Mouse (Mus musculus) spleen, embryonic (tissue): ENCODE data around the gene Ccdc105.

ENCODE experiments used
- CTCF ChIA-PET: fragments of 350-600 bp; sonication (Branson Sonifier 250); formaldehyde crosslinking; loops from one replicate; lab custom pipeline; 2022; lab: Charles Lee

Ccdc105 gene

DNA sequence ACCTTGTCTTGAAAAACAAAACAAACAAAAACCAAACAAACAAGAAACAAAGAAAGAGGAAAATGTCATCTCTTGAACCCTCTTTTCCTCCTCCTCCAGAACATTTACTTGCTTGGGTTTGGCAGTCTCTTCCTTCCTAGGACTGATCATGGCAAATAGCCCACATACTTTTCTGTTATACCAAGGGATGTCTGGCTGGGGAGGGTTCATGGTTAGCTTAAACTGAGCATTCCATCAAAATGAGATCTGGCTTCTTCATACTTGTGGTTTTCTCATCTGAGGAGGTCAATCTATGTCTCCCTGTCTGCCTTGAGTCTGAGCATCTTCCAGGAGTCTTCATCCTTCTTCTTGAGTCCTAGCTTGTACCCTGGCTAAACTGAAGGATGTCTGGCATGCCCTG lies 36.6 kb downstream of the Ccdc105 start:
- CTCF ChIA-PET, result no interaction called here

GRCm38 (mm10) chr10:78715156-78715555 lies 37.7 kb downstream of the Ccdc105 start:
- CTCF ChIA-PET, result no interaction called here

DNA sequence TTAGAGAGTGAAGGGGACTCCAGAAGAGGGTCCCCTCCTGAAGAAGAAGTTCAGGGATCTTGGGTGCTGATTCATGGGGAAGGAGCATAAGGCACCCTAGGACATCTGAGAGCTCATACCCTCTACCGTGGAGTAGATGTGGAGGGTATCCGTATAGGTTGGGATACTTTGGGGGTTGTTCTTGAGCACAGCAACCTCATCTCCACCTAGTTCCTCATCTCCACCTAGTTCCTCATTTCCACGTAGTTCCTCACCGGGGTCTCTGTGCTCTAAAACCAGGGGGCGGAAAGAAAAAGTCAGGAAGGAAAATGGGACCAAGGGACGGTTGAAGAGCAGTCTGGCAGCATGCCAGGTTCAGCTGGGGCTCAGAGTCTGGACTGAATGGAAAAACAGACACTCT lies 38.7 kb downstream of the Ccdc105 start:
- CTCF ChIA-PET, result no interaction called here

GRCm38 (mm10) chr10:78710706-78711105 lies 42.2 kb downstream of the Ccdc105 start:
- CTCF ChIA-PET, result no interaction called here

DNA sequence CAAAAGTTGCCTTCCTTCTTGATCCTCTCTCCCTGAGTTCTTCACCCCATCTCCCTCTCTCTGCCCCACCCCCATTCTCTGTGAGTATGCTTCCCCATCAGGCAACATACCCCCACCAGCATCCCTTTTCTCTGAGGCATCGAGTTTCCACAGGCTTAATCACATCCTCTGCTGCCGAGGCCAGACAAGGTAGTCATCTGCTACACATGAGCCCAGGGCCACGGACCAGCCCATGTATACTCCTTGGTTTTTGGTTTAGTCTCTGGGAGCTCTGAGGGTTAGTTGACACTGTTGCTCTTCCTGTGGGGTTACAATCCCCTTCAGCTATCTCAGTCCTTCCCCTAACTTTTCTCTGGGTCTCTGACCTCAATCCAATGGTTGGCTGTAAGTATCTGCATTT lies 52.0 kb downstream of the Ccdc105 start:
- CTCF ChIA-PET, result no interaction called here
